Mouse (Mus musculus) G1E (cell line): ENCODE results near the gene Podxl2.

ENCODE experiments used
- CTCF ChIP-seq: IDR thresholded peaks from 2 replicates; pipeline ENCODE4 v1.5.1; 2012; ENCODE audit warnings: low read depth, low read length, inconsistent platforms, mixed read lengths
- GATA1 ChIP-seq: IDR thresholded peaks from 2 replicates; pipeline ENCODE4 v1.6.1; 2012; ENCODE audit warnings: borderline replicate concordance, low read length, inconsistent platforms, mixed read lengths
- TAL1 ChIP-seq: conservative IDR thresholded peaks from 2 replicates; pipeline ENCODE4 v1.6.1; 2012; ENCODE audit warnings: low read depth, low read length, inconsistent platforms, mixed read lengths

DNA sequence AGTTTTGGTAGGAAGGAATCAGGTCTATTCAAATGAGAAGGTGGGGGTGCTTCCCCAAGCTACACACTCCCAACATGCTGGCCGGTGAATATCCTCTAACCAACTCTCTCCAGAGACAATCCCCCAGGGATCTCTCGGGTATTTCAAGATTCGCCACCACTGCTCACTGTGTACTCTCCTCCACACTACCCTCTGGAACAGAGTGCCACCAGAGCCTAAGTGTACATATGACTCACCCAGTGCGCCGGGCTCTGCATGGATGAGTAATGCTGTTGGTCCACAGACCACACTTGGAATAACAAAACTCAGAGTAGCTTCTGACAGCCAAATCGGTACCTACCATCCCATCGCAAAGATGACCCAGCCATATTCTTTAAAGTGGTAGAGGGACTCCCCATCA lies 5.4 kb downstream of the Podxl2 start:
- TF ChIP-seq CTCF = no peak
- TF ChIP-seq TAL1 = no peak
- no peak for TF ChIP-seq GATA1
